Mouse (Mus musculus): ENCODE measurements around the gene Gm11034.

Gene Gm11034

DNA sequence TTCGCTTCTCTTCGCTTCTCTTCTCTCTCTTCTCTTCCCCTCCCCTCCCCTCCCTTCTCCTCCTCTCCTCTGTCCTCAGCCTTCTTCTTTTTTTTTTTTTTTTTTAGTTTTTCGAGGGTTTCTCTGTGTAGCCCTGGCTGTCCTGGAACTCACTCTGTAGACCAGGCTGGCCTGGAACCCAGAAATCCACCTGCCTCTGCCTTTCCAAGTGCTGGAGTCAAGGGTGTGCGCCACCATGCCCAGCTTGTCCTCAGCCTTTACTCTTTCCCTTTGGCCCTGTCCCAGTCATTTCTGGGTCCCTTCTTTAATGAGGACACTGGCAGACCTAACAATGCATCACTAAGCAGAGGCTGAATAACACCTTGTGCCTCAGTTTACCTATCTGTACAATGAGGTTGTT lies at the start of gene Gm11034:
Gene Gm11034 (minus strand): TSS at position 101 of the 400 bp plus-strand sequence.
- no peak for DNase-seq (ENCODE audit: extremely low read depth, low read depth, low spot score)

DNA sequence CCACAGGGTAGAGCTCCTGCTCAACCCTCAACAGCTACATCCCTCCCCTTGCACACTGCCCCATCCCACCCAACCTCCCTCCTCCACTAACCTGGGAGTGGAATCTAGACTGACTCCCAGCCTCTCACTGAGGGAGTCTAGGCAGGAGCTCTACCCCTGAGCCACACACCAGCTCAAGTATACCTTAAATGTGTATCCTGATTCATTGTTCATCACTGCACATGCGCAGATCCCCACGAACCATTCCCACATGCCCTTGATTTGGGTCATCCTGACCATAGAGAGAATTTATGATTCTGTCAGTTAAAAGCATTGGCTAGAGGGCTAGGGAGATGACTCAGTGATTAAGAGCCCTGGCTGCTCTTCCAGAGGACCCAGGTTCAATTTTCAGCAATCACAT lies 49.3 kb upstream of the Gm11034 start:
- DNase-seq (ENCODE audit: extremely low read depth, low read depth, low spot score), result no peak

DNA sequence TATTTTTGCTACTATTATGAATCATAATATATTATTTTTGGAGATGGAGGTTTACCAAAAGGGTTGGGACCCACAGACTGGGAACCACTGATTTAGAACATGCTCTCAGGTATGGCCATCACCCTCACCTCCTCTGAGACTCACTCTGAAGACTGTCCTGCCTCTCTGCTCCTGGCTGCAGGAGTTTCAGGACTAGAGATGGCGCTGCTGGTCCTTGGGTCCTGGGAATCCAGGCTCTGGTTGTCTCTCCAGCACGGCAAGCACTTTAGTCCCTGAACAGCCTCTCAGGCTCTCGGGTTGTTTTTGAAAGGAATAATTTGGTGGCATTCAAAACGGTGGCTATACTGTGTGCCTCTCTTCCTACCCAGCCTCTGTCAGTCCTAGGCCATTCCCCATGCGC lies 48.4 kb upstream of the Gm11034 start:
- no peak for DNase-seq (ENCODE audit: extremely low read depth, low read depth, low spot score)

DNA sequence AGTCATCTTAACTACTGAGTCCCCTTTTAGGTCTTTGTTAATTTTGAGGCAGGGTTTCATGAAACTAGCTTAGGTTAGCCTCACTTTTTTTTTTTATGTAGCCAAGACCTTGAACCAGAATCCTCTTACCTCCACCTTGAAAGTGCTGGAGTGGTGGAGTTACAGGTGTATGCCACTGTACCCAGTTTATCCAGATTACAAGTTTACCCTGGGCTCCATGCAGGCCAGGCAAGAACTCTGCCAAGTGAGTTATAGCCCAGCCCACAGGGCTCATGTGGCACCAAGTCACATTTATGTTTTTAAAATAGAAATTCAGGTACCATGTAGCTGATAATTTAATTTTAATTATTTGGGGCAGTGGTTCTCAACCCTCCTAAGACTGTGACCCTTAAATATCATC lies 48.0 kb upstream of the Gm11034 start:
- no peak for DNase-seq (ENCODE audit: extremely low read depth, low read depth, low spot score)

DNA sequence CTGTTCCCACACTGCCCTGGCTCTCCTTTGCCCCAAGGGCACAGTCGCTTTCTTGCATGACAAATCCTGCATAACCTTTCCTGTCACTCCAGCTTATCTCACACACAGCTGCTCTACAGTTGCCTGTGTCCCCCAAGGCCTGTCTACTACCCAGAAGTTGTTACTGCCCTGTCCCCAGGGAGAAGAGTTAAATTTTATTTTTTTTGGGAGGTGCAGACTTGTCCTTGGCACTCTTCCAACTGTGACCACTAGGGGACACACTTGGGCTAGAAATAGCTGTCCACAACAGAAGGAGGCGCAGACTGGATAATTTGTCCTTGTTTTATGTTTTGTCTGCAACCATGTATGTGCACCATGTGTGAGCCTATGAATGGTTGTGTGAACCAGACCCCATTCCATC lies 47.6 kb upstream of the Gm11034 start:
- DNase-seq (ENCODE audit: extremely low read depth, low read depth, low spot score), result no peak

DNA sequence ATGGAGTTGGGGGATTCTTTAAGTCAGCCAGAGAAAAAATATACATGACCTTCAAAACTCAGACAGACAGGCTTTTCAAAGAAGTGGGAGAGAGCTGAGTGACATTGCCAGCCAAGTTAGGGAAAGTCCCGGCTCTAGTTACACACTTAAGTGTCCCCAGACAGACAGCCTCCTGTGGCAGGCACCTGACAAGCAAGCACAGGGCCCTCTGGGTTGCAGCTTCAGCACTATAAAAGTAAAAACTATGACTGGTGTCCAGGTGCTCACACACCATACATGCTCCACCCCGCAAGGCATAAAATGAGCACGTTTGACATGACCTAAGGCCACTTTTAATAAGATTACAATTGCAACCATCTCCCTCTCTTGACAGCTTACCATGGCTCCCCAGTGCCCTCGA lies 47.1 kb upstream of the Gm11034 start:
- no peak for DNase-seq (ENCODE audit: extremely low read depth, low read depth, low spot score)

DNA sequence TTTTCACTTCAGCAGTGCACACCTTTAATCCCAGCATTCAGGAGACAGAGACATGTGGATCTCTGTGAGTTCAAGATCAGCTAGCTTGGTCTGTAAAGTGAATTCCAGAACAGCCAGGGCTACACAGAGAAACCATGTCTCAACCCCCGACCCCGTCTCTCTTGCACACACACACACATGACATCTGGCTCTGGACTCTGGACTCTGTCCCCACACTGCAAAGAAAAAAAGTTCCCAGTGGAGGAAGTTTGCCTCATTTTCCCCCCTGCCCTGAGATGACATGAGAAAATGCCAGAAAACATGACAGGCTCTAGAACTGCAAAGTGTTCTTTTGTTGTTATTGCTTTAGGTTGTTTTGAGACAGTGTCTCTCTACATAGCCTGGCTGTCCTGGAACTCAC lies 46.4 kb upstream of the Gm11034 start:
- no peak for DNase-seq (ENCODE audit: extremely low read depth, low read depth, low spot score)

DNA sequence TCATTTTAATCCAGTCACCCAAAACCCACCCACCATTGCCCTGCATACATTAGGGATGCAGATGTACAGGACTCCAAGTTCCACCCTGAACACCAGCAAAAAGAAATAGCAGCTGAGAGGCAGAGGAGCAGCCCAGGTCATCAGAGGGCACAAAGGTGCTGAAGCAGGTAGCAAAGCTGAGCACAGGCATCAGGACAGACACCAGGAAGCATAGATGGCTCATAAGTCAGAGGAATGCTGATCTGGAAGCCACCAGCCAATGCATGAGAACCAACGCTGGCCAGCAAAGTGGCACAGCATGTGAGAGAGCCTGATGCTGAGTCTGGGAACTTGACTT lies 44.4 kb upstream of the Gm11034 start:
- no peak for DNase-seq (ENCODE audit: extremely low read depth, low read depth, low spot score)

DNA sequence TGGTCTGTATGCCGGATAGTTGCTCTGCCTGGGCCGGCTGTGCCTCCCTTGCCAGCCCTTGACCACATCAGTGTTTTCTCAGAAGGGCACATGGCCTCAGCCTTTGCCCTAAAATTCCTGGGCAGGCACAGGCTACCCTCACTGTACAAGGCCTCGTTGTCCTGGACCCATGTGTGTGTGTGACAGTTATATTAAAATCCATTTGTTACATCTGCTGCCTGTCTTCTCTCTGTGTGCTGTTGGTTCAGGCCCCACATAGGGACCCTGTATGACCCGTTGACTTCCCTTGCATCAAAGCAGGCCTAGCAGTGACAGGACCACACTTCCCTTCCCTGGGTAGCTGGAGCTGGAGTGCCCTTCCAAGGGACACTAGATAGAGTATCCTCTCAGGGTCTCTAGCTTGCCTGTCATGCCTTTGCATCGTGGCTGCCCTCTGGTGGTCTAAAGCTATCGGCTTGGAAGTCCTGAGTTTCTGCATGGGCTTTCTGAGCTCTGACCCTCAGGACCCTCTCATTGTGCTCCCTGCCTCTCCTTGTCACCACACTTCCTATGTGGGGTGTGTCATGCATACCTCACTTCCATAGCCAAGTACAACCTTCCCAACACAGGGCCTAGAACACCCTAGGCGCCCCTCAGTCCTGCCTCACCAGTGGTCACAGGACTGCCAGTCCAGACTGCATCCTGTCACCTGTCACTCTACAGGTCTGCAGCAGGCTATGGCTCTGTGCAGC lies 43.9 kb upstream of the Gm11034 start:
- no peak for DNase-seq (ENCODE audit: extremely low read depth, low read depth, low spot score)

DNA sequence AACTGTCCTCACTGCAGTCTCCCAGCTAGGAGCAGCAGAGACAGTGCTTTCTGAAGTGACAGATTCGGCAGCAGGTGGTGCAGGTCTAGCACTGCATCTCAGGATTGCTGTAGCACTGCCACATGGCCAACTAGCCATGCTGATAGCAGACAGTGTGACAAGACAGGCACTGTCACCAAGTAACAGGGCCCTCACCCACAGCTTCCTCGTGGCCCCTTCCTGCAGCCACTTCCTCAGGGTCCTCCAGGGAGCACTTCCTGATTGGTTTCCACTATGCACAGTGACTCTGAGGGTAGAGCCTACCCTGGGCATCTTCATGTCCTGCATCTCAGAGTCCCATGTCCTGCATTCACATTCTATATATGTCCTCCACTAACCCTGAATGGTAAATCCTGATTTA lies 31.2 kb upstream of the Gm11034 start:
- DNase-seq (ENCODE audit: extremely low read depth, low read depth, low spot score), result no peak

DNA sequence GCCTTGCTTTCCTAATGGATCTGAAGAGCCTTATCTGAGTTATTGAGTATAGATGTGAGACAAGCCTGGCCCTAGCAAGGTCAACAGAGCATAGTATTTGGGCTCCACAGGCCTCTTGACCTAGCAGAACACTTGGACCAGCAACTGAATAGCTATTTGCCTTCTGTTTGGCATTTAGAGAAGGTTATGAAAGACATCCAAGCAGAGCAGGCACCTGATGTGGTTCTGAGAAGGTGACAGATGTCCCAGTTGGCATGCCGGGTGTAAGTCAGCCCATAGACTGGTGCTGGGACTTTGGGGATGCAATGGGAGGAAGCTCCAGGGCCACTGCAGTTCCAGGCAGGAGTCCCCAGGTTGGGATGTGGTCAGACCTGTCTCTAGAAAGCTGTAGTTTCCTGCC lies 28.8 kb upstream of the Gm11034 start:
- no peak for DNase-seq (ENCODE audit: extremely low read depth, low read depth, low spot score)

DNA sequence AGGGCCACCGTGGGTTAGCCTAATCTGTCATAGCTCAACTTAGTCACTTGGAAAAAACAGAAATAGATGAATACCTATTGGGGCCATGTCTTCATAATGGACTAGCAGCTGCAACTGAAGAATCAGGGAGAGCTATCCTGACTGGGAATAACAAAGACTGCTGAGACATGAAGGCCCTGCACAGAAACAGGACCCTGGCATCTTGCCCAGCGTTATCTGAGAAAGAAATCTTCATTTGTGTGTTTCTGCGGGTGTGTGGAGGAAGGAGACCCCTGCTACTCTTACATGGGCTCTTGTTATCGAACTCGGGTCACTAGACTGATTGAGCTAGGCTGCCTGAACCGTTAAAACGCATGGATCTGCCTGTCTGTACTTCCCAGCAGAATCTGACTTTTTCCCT lies 27.5 kb upstream of the Gm11034 start:
- no peak for DNase-seq (ENCODE audit: extremely low read depth, low read depth, low spot score)

DNA sequence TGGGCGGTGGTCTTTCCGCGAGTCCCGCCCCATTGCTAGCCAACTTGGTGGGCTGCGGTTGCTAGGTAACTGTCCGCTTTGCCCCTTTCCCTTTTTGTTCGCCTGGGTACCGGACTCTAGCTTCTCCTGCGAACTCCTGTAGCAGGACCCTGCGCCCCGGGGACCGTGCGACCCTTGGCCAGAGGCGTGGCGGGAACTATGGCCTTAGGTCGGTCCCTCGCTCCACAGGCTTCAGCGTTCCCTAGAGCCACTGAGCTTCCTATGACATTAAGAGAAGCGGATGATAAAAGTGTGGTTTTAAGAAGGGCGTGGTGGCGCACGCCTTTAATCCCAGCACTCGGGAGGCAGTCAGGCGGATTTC lies 26.9 kb upstream of the Gm11034 start:
- no peak for DNase-seq (ENCODE audit: extremely low read depth, low read depth, low spot score)

DNA sequence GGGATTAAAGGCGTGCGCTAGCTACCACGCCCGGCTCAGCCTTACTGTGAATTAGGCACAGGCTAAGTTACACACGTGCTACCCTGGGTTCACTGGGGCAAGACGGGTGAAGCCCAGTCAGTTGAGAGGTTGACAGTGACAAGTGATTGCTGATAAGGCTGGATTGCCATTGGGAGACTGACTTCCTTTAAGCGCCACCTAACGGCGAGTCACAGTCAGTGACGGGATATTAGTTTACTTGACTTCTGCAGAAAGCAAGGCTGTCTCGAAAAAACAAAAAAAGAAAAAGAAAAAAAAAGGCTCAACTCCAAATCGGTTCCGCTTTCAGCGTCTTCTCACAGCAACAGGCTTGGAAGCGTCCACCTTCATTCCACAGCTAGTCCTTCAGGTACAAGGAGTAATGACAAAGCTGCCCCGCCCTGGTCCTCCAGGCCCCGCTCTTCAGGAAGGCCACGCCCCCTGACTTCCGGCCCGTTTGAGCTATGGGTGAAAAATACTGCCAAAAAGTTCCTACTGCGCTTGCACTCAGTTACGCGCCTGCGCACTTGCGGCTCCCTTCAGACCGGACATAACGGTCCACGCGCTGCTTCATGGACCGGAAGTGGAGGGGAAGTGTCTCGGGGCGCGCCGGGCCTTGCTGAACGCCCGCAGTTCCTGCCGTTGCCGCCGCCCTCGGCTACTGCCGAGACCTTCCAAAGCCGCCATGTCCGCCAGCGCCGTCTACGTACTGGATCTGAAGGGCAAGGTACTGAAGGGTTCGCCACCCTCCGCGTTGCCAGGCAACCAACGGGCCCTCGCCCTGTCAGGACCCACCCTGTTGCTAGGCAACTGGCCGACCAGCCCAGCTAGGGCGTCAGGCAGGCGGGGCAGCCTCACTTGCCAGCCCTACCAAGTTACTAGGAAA lies 26.3 kb upstream of the Gm11034 start, which contains the start of gene Ap1m1:
Gene Ap1m1 (plus strand): TSS at position 520 of the 904 bp plus-strand sequence.
- DNase-seq (ENCODE audit: extremely low read depth, low read depth, low spot score), result peak; percentile 80

DNA sequence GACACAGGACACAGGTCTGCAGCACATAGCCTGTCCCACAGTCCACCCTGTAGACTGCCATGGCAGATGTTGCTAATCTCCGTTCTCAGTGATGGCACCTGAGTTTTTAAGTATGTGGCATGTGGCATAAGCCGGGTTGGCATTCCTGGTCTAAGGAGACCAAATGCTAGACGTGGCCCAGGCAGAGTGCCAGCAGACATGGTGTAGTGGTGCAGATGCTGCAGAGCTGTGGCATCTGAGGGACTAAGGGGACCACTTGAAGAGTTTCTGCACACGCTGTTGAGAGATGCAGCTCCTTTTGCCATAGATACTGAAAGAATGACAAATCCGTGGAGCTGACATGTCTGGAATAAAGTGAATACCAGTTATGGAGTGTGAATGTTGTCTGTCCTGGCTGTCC lies 9.2 kb upstream of the Gm11034 start:
- no peak for DNase-seq (ENCODE audit: extremely low read depth, low read depth, low spot score)

DNA sequence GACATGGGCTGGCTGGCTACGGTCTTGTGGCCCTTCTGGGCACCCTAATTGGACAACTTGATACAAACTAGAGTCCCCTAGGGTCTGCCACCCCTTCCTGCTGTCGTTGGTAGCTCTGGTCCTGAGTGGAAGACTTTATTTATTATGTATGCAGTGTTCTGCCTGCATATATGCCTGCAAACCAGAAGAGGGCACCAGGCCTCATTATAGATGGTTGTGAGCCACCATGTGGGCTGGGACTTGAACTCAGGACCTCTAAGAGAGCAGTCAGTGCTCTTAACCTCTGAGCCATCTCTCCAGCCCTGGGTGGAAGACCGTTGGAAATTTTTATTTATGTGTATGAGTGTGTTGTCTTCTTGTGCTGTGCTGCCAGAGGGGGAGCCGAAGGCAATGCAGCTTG lies 7.3 kb upstream of the Gm11034 start:
- DNase-seq (ENCODE audit: extremely low read depth, low read depth, low spot score), result no peak

DNA sequence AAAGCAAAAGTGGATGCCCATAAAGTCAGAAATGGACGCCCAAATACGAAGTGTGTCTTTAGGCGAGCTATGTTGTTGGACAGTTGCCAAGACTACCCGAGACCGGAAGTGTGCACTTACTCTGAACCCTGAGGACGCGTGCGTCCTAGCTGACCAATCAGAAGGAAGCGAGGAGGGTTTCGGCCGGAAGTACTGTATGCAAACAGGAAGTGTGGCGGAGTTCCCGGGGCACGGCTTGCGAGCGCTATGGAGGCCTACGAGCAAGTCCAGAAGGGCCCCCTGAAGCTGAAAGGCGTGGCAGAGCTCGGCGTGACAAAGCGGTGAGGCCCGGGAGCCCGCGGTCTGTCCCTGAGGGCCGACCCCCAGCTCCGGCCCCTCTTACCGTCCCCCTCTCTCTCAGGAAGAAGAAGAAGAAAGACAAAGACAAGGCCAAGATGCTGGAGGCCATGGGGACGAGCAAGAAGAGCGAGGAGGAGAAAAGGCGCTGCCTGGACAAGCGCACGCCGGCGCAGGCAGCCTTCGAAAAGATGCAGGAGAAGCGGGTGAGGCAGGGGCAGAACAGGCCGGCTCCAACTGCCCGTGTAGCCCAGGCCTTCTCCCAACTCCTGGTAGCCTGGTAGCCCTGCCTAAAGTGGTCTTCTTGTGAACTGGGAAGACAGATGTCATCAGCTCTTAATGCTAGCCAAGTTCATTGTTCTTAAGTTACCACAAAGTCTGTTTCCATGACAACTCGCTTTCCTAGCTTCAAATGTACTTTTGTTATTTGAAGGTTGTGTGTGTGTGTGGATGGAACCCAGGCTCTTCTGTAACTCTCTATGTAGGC lies 6.3 kb upstream of the Gm11034 start, which contains the start of gene Fam32a:
Gene Fam32a (plus strand): TSS at position 190 of the 823 bp plus-strand sequence.
- peak; percentile 68 for DNase-seq (ENCODE audit: extremely low read depth, low read depth, low spot score)

DNA sequence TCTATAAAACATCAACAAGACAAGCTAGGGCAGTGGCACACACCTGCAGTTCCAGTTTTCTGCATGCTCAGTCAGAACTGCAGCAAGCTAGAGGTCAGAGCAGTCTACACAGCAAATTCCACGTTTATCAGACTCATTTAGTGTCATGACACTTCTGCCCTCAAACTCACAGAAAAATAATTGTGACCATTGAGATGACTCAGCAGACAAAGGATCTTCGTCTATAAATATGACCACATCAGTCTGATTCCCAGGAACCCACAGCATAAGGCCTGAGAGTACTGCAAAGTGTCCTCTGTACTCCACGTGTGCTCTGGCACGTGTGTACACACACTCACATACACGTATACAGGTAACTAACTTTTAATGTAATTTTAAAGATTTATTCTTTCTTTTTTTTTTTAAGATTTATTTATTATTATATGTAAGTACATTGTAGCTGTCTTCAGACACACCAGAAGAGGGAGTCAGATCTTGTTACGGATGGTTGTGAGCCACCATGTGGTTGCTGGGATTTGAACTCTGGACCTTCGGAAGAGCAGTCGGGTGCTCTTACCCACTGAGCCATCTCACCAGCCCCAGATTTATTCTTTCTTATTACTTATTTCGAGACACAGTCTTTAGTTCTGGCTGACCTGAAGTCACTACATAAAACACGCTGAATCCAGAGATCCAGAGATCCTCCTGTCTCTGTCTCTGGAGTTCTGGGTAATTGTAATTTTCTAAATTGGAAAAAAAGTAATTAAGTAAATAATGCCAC lies 5.5 kb upstream of the Gm11034 start:
- DNase-seq (ENCODE audit: extremely low read depth, low read depth, low spot score), result no peak

DNA sequence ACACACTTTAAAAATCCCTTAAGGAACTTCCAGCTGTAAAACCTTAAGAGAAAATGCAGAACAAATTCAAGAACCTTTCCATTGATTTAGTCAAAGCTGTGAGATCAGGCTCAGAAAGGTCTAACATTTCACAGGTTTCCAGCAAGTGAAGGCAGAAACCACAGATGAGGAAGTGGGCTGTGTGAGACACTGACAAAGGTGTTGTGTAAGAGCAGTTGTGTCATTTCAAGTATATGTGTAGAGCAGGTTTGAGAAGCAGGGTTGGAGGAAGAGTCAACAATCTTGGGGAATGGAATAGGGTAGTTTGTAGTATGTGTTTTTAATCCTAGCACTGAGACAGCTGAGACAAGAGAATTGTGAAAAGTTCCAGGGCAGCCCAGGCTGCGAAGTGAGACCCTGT lies 2.4 kb upstream of the Gm11034 start:
- DNase-seq (ENCODE audit: extremely low read depth, low read depth, low spot score), result no peak

DNA sequence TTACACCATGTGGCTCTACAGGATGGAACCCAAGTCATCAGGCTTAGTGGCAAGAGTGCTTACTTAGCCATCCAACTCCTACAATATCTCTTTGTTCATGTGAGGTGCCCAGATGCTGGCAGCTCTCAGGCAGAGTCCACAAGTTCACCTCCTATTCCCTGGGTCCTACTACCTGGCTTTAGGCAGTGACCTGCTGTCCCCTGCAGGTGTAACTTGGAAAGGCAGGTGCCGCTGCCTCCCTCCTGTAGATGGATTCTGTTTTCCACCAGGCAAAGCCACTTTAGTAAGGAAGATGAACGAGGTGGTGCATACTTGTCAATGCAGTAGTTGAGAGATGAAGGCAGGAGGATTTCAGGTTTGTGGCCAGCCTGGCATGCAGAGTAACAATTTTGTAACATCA lies 1.6 kb upstream of the Gm11034 start:
- no peak for DNase-seq (ENCODE audit: extremely low read depth, low read depth, low spot score)

DNA sequence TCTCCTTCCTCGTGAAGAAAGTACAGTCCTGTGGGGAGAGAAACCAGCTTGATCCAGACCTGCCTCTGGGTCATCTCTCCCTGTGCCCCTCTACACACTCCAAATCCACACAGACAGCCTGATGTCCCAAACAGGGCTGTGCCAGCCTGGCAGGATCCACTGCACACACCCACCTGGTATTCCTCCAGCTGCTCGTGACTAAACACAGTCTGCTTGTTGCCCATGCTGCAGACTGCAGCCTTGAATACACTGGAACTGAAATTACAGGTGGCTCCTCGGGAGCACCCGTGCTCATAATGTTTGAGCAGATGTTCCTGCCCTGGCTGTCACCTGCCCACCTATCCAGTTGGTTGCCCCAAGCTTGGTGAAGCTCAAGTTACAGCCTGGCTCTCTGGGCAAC lies 685 bp downstream of the Gm11034 start, which contains the start of gene Cib3:
Gene Cib3 (minus strand): TSS at position 87 of the 400 bp plus-strand sequence.
- DNase-seq (ENCODE audit: extremely low read depth, low read depth, low spot score), result no peak

Data from fat pad, adult 2 months (tissue).